Mouse (Mus musculus) megakaryocyte, embryonic 14.5 days (primary cell): Measurements from ENCODE around the gene 2810459M11Rik.

Experiments
- FLI1 ChIP-seq: IDR thresholded peaks from 2 replicates; pipeline ENCODE4 v1.6.1; 2012; ENCODE audit warnings: low read length, inconsistent platforms, mixed read lengths
- GATA1 ChIP-seq: IDR thresholded peaks from 3 replicates; pipeline ENCODE4 v1.6.1; 2012; ENCODE audit warnings: mixed read lengths, low read length, inconsistent platforms, borderline replicate concordance

- no peak for TF ChIP-seq GATA1
- no peak for TF ChIP-seq FLI1
Observed at GRCm38 (mm10) chr1:86056284-86056683, 10.6 kb downstream of the 2810459M11Rik start.
